14 mouse cellular contexts compared by ENCODE assay signal in genomic region chr12:83210735-83211134, GRCm38 (mm10).
DNase-seq lines count a peak whose midpoint lies in the region; ATAC-seq and TF ChIP-seq lines count a peak whose summit lies in the region.
"Had no signal": no experiment of that assay in that cellular context is flagged by ENCODE, and none has a peak within 500 bp of the region (broad histone marks: within the 10 kb centered on the region; RNA-seq: fewer than 3 reads in every experiment).

No protein-coding gene starts in this region.

- no peaks in the 10 kb centered on the region for H3K9me3 ChIP-seq in forebrain, embryonic 10.5 days
- H3K9me3 ChIP-seq in forebrain, embryonic 15.5 days = no peaks in the 10 kb centered on the region
- H3K9me3 ChIP-seq in kidney, embryonic 14.5 days (ENCODE audit: control insufficient read depth, low read length) = no peaks in the 10 kb centered on the region
- H3K9me3 ChIP-seq: embryonic facial prominence, embryonic 13.5 days; intestine, embryonic 15.5 days; liver, embryonic 12.5 days had no signal

- H3K4me2 ChIP-seq in forebrain, embryonic 15.5 days (replicated peaks) = no peak overlapping the region
- H3K4me2 ChIP-seq in kidney, embryonic 14.5 days (replicated peaks; ENCODE audit: low read depth, low read length) = no peak overlapping the region
- H3K4me2 ChIP-seq: embryonic facial prominence, embryonic 13.5 days; intestine, embryonic 15.5 days; liver, embryonic 12.5 days had no signal

- H3K4me3 ChIP-seq in forebrain, embryonic 10.5 days = no peak overlapping the region
- no peak overlapping the region for H3K4me3 ChIP-seq in forebrain, embryonic 15.5 days
- H3K4me3 ChIP-seq in kidney, embryonic 14.5 days (ENCODE audit: low read length) = no peak overlapping the region
- no peak overlapping the region for H3K4me3 ChIP-seq in kidney, adult 2 months (ENCODE audit: insufficient read depth, low read depth, low read length)
- H3K4me3 ChIP-seq: embryonic facial prominence, embryonic 13.5 days; intestine, embryonic 15.5 days; liver, embryonic 12.5 days had no signal

- H3K9ac ChIP-seq in forebrain, embryonic 15.5 days (replicated peaks) = no peak overlapping the region
- H3K9ac ChIP-seq in kidney, embryonic 14.5 days (ENCODE audit: low read depth, low read length) = no peak overlapping the region
- H3K9ac ChIP-seq: embryonic facial prominence, embryonic 13.5 days; intestine, embryonic 15.5 days; liver, embryonic 12.5 days had no signal

- no peak for TF ChIP-seq CTCF in kidney, adult 2 months (conservative IDR thresholded peaks at IDR 0.05; ENCODE audit: insufficient read depth, insufficient read length, low read depth, low read length)

- 82% methylated on average over 3 of the region's 3 CpGs for WGBS in forebrain, embryonic 10.5 days
- 73% methylated on average over 3 of the region's 3 CpGs for WGBS in forebrain, embryonic 15.5 days
- WGBS in kidney, embryonic 14.5 days = 46% methylated on average over 3 of the region's 3 CpGs
- WGBS in kidney, adult 2 months = 81% methylated on average over 3 of the region's 3 CpGs

- H3K4me1 ChIP-seq in forebrain, embryonic 10.5 days = peaks cover 47% of the 10 kb centered on the region
- H3K4me1 ChIP-seq in forebrain, embryonic 15.5 days = peaks cover 32% of the 10 kb centered on the region
- peaks cover 33% of the 10 kb centered on the region for H3K4me1 ChIP-seq in kidney, embryonic 14.5 days (ENCODE audit: control insufficient read depth, insufficient read depth, low read length)
- no peaks in the 10 kb centered on the region for H3K4me1 ChIP-seq in kidney, adult 2 months (ENCODE audit: control insufficient read depth, insufficient read depth, low read length)

- TF ChIP-seq POLR2A in kidney, adult 2 months (IDR thresholded peaks at IDR 0.05; ENCODE audit: low read depth, low read length) = no peak

- 0 out of 2 replicates have a peak overlapping the region, but pooled peaks have one; percentile 11 for H3K27ac ChIP-seq in forebrain, embryonic 10.5 days
- no peak overlapping the region for H3K27ac ChIP-seq in forebrain, embryonic 15.5 days (replicated peaks)
- peak overlapping the region; percentile 47; the same call in 1 of the 2 replicates for H3K27ac ChIP-seq in kidney, embryonic 14.5 days (ENCODE audit: low read depth, low read length)
- no peak overlapping the region for H3K27ac ChIP-seq in kidney, adult 2 months (ENCODE audit: insufficient read depth, low read depth, low read length)
- H3K27ac ChIP-seq: embryonic facial prominence, embryonic 13.5 days; intestine, embryonic 15.5 days; liver, embryonic 12.5 days had no signal

- no peaks in the 10 kb centered on the region for H3K27me3 ChIP-seq in forebrain, embryonic 10.5 days (ENCODE audit: poor library complexity, severe bottlenecking)
- no peaks in the 10 kb centered on the region for H3K27me3 ChIP-seq in forebrain, embryonic 15.5 days
- H3K27me3 ChIP-seq in kidney, embryonic 14.5 days (ENCODE audit: control insufficient read depth, insufficient read depth, low read length) = no peaks in the 10 kb centered on the region
- no peaks in the 10 kb centered on the region for H3K27me3 ChIP-seq in kidney, adult 2 months (replicated peaks; ENCODE audit: control insufficient read depth, insufficient read depth, low read length)
- H3K27me3 ChIP-seq: embryonic facial prominence, embryonic 13.5 days; intestine, embryonic 15.5 days had no signal

- DNase-seq in forebrain, embryonic 10.5 days (ENCODE audit: extremely low spot score, low spot score) = no peak
- no peak for DNase-seq in kidney, adult 2 months
- peak; percentile 92 for DNase-seq in brain, adult 2 months (ENCODE audit: low read depth, low spot score)
- DNase-seq in cerebellum, postnatal 10 days = peak; percentile 85 to 91
- no peak for DNase-seq in gastrocnemius, postnatal 10 days
- no peak for DNase-seq in thymus, postnatal 10 days (ENCODE audit: low spot score in 2 of 2)
- DNase-seq: thymus, postnatal 25 days had no signal

- H3K36me3 ChIP-seq in forebrain, embryonic 10.5 days (replicated peaks) = no peaks in the 10 kb centered on the region
- H3K36me3 ChIP-seq in forebrain, embryonic 15.5 days = no peaks in the 10 kb centered on the region
- no peaks in the 10 kb centered on the region for H3K36me3 ChIP-seq in kidney, embryonic 14.5 days (ENCODE audit: control insufficient read depth, insufficient read depth, low read length)
- H3K36me3 ChIP-seq in kidney, adult 2 months (ENCODE audit: control insufficient read depth, insufficient read depth, low read length) = no peaks in the 10 kb centered on the region
- H3K36me3 ChIP-seq: embryonic facial prominence, embryonic 13.5 days; intestine, embryonic 15.5 days; liver, embryonic 12.5 days had no signal

- ATAC-seq in forebrain, embryonic 15.5 days (replicated peaks) = no peak
- ATAC-seq in kidney, embryonic 14.5 days (ENCODE audit: low FRiP score, low TSS enrichment) = no peak
- ATAC-seq: activated CD4-positive, CD25-positive, alpha-beta regulatory T cell, adult 4 months; intestine, embryonic 15.5 days; liver, embryonic 12.5 days; lung, postnatal 0 days had no signal

Comparison
In these comparisons a context has a peak if more than half of its experiments do, and no peak if none do; other contexts are left out.
1. H3K27ac ChIP-seq: peak in forebrain, embryonic 10.5 days (single experiment) and kidney, embryonic 14.5 days (single experiment); none in forebrain, embryonic 15.5 days (single experiment) and kidney, adult 2 months (single experiment).
2. DNase-seq: peak in brain, adult 2 months (single experiment) and cerebellum, postnatal 10 days (2 of 2); none in forebrain, embryonic 10.5 days (single experiment), kidney, adult 2 months (single experiment), gastrocnemius, postnatal 10 days (single experiment) and thymus, postnatal 10 days (0 of 2).